Mouse (Mus musculus) CH12.LX (cell line): ENCODE data around the gene Gjd3. TPM values are rescaled to one million over a fixed set of nuclear protein-coding genes. Genes with fewer than 3 reads are reported as not detected.
A peak's percentile ranks its signal among the peaks of the same experiment; 100 is the strongest.

Experiments used
- DNase-seq: peaks from one replicate; pipeline ENCODE4 v3.0.0-alpha.2; 2013; ENCODE audit errors: extremely low read depth
- H3K27ac ChIP-seq: 2 replicates; pipeline ENCODE4 v1.5.1; 2012; ENCODE audit warnings: low read depth, mild to moderate bottlenecking, control low read depth, moderate library complexity; ENCODE audit not compliant: insufficient read depth
- H3K27me3 ChIP-seq: replicated peaks from 2 replicates; pipeline ENCODE3; 2012; ENCODE audit warnings: inconsistent platforms
- H3K36me3 ChIP-seq, 2 experiments: replicated peaks in 1 of 2; 2 replicates each; pipeline versions ENCODE3 to v1.6.1; 2012; ENCODE audit warnings: inconsistent platforms in 1 of 2, low read length in 1 of 2, mild to moderate bottlenecking in 1 of 2, mixed read lengths in 1 of 2, moderate library complexity in 1 of 2; ENCODE audit not compliant: control insufficient read depth in 1 of 2, insufficient read depth in 1 of 2
- H3K4me1 ChIP-seq, 2 experiments: 2 replicates each; pipeline ENCODE4 v1.6.1; 2012; ENCODE audit warnings: inconsistent platforms in 1 of 2, moderate library complexity in 1 of 2; ENCODE audit not compliant: insufficient read depth in 2 of 2, control insufficient read depth in 1 of 2
- H3K4me2 ChIP-seq: 2 replicates; pipeline ENCODE4 v1.6.1; 2012; ENCODE audit warnings: low read depth, mild to moderate bottlenecking, control low read depth; ENCODE audit not compliant: poor library complexity, insufficient read depth, severe bottlenecking
- H3K4me3 ChIP-seq, 3 experiments: fragments of 150-350 bp in 1 of 3; sonication (generic) in 1 of 3; replicated peaks in 1 of 3; 2 replicates each; pipeline versions ENCODE3 to v1.5.1; 2011 to 2012; ENCODE audit warnings: low read depth in 2 of 3, low read length in 2 of 3, mild to moderate bottlenecking in 2 of 3, moderate library complexity in 2 of 3, control low read depth in 1 of 3, improper control_type of control experiment in 1 of 3, inconsistent platforms in 1 of 3, mixed read lengths in 1 of 3; ENCODE audit not compliant: poor library complexity in 1 of 3
- H3K79me2 ChIP-seq: replicated peaks from 2 replicates; pipeline ENCODE4 v1.6.1; 2012; ENCODE audit warnings: mild to moderate bottlenecking, moderate library complexity; ENCODE audit not compliant: control insufficient read depth, poor library complexity, insufficient read depth, severe bottlenecking; ENCODE audit errors: extremely low read depth
- H3K9ac ChIP-seq: 2 replicates; pipeline ENCODE4 v1.6.1; 2012; ENCODE audit warnings: low read depth, mild to moderate bottlenecking, control low read depth, moderate library complexity; ENCODE audit not compliant: insufficient read depth
- H3K9me3 ChIP-seq: replicated peaks from 2 replicates; pipeline ENCODE3; 2012; ENCODE audit warnings: low read length, inconsistent platforms, mixed read lengths
- CHD1 ChIP-seq: IDR thresholded peaks from 2 replicates; pipeline ENCODE4 v1.6.1; 2012; ENCODE audit warnings: low read depth, low read length, improper control_type of control experiment, inconsistent platforms
- CHD2 ChIP-seq: IDR thresholded peaks from 2 replicates; pipeline ENCODE4 v1.6.1; 2011; ENCODE audit warnings: low read length, improper control_type of control experiment
- CTCF ChIP-seq, 2 experiments: IDR thresholded peaks in 1 of 2; conservative IDR thresholded peaks in 1 of 2; 2 replicates each; pipeline ENCODE4 v1.5.1; 2011 to 2012; ENCODE audit warnings: low read depth in 2 of 2, low read length in 2 of 2, improper control_type of control experiment in 1 of 2, inconsistent platforms in 1 of 2, mild to moderate bottlenecking in 1 of 2, moderate library complexity in 1 of 2
- E2F4 ChIP-seq: IDR thresholded peaks from 2 replicates; pipeline ENCODE4 v1.6.1; 2011; ENCODE audit warnings: low read depth, low read length, improper control_type of control experiment; ENCODE audit not compliant: insufficient replicate concordance
- EP300 ChIP-seq: IDR thresholded peaks from 2 replicates; pipeline ENCODE4 v1.6.1; 2011; ENCODE audit warnings: low read length, improper control_type of control experiment
- GABPA ChIP-seq: IDR thresholded peaks from 2 replicates; pipeline ENCODE4 v1.6.1; 2012; ENCODE audit warnings: low read depth, low read length, improper control_type of control experiment, inconsistent platforms; ENCODE audit not compliant: insufficient replicate concordance
- HCFC1 ChIP-seq: IDR thresholded peaks from 2 replicates; pipeline ENCODE4 v1.6.1; 2012; ENCODE audit warnings: low read depth, mild to moderate bottlenecking, inconsistent platforms, low read length, improper control_type of control experiment
- JUN ChIP-seq: IDR thresholded peaks from 2 replicates; pipeline ENCODE4 v1.6.1; 2011; ENCODE audit warnings: low read depth, mild to moderate bottlenecking, low read length, improper control_type of control experiment, moderate library complexity; ENCODE audit not compliant: insufficient read depth
- JUND ChIP-seq: conservative IDR thresholded peaks from 2 replicates; pipeline ENCODE4 v1.6.1; 2011; ENCODE audit warnings: low read depth, low read length, improper control_type of control experiment
- MAFK ChIP-seq: IDR thresholded peaks from 2 replicates; pipeline ENCODE4 v1.6.1; 2011; ENCODE audit warnings: low read length, improper control_type of control experiment; ENCODE audit not compliant: insufficient replicate concordance
- MAX ChIP-seq: IDR thresholded peaks from 2 replicates; pipeline ENCODE4 v1.6.1; 2011; ENCODE audit warnings: low read length, improper control_type of control experiment
- MXI1 ChIP-seq: IDR thresholded peaks from 2 replicates; pipeline ENCODE4 v1.6.1; 2011; ENCODE audit warnings: mild to moderate bottlenecking, low read depth, low read length, improper control_type of control experiment
- MYC ChIP-seq: IDR thresholded peaks from 2 replicates; pipeline ENCODE4 v1.6.1; 2011; ENCODE audit warnings: low read depth, mild to moderate bottlenecking, improper control_type of control experiment, low read length
- PAX5 ChIP-seq: IDR thresholded peaks from 2 replicates; pipeline ENCODE4 v1.6.1; 2012; ENCODE audit warnings: low read length, inconsistent platforms, mixed read lengths
- POLR2A ChIP-seq: IDR thresholded peaks from 2 replicates; pipeline ENCODE4 v1.6.1; 2011; ENCODE audit warnings: low read depth, mild to moderate bottlenecking, improper control_type of control experiment, low read length
- POLR2AphosphoS2 ChIP-seq: IDR thresholded peaks from 2 replicates; pipeline ENCODE4 v1.6.1; 2011; ENCODE audit warnings: low read depth, low read length, improper control_type of control experiment
- RAD21 ChIP-seq: IDR thresholded peaks from 2 replicates; pipeline ENCODE4 v1.6.1; 2011; ENCODE audit warnings: low read depth, mild to moderate bottlenecking, low read length, improper control_type of control experiment, moderate library complexity
- SIN3A ChIP-seq: IDR thresholded peaks from 2 replicates; pipeline ENCODE4 v1.6.1; 2012; ENCODE audit warnings: low read length, improper control_type of control experiment, inconsistent platforms
- TCF12 ChIP-seq: IDR thresholded peaks from 2 replicates; pipeline ENCODE4 v1.6.1; 2014; ENCODE audit warnings: low read depth, mild to moderate bottlenecking, inconsistent platforms, low read length, improper control_type of control experiment
- UBTF ChIP-seq: IDR thresholded peaks from 2 replicates; pipeline ENCODE4 v1.6.1; 2012; ENCODE audit warnings: low read depth, mild to moderate bottlenecking, inconsistent platforms, low read length, improper control_type of control experiment, moderate library complexity
- ZC3H11A ChIP-seq: IDR thresholded peaks from 2 replicates; pipeline ENCODE4 v1.6.1; 2012; ENCODE audit warnings: low read depth, mild to moderate bottlenecking, inconsistent platforms, low read length, improper control_type of control experiment
- ZKSCAN1 ChIP-seq: IDR thresholded peaks from 2 replicates; pipeline ENCODE4 v1.6.1; 2012; ENCODE audit warnings: low read depth, inconsistent platforms, low read length, improper control_type of control experiment, borderline replicate concordance
- ZNF384 ChIP-seq: IDR thresholded peaks from 2 replicates; pipeline ENCODE4 v1.6.1; 2012; ENCODE audit warnings: low read depth, low read length, improper control_type of control experiment, inconsistent platforms
- dilution Hi-C: fragments of 300-500 bp; cut with MboI; formaldehyde crosslinking; loops from 2 replicates; pipeline ENCODE4 v1.14.3; 2020; ENCODE audit warnings: low sequenced_read_pairs; ENCODE audit not compliant: extremely low pct_unique_long_range_greater_than_20kb, extremely low pct_ligation_motif_present
- in situ Hi-C: fragments of 300-500 bp; cut with MboI; formaldehyde crosslinking; loops from 3 replicates; pipeline ENCODE4 v1.14.3; 2019; ENCODE audit warnings: low sequenced_read_pairs, low pct_ligation_motif_present, low pct_unique_long_range_greater_than_20kb, mixed read lengths
- polyA plus RNA-seq: library from polyadenylated mRNA; unstranded; fragments of >175 nt; gene quantifications from 2 replicates; pipeline ENCODE4 v1.2.1, GENCODE M21; 2012; ENCODE audit warnings: low read depth; ENCODE audit not compliant: insufficient read length
- total RNA-seq, 2 experiments: library from RNA; depleted of rRNA; stranded (reverse); fragments of 300-350 nt in 1 of 2; fragments of >200 nt in 1 of 2; gene quantifications; 2 replicates each; pipeline ENCODE4 v1.2.3; 2012 to 2014

Gene Gjd3
- total and polyA plus RNA-seq, 3 experiments: 0.47 TPM; not detected in 2

GRCm38 (mm10) chr11:98947969-98948569 is 34.7 kb downstream of the Gjd3 start:
- no peak overlapping the region for H3K27ac ChIP-seq
- no peaks in the 10 kb centered on the region for H3K27me3 ChIP-seq
- H3K4me2 ChIP-seq: no peak overlapping the region
- H3K4me1 ChIP-seq: peaks cover 38 to 88% of the 10 kb centered on the region in 2 experiments
- dilution Hi-C loops: no loop called here
- peaks cover 6% of the 10 kb centered on the region; the same call in 1 of the 2 replicates for H3K79me2 ChIP-seq
- in situ Hi-C loops: no loop called here
- peaks cover 5 to 33% of the 10 kb centered on the region in 2 experiments for H3K36me3 ChIP-seq
- TF ChIP-seq GABPA (no peak), E2F4 (no peak), JUN (no peak), MAFK (no peak), ZNF384 (no peak), SIN3A (no peak), CTCF (conservative IDR thresholded peaks at IDR 0.05 in 1 of 2, IDR thresholded peaks at IDR 0.05 in 1 of 2; ENCODE audit: low read depth in 2 of 2, low read length in 2 of 2) (no peak), CHD2 (no peak)
- H3K9me3 ChIP-seq: no peaks in the 10 kb centered on the region
- H3K9ac ChIP-seq: no peak overlapping the region
- DNase-seq: no peak
- H3K4me3 ChIP-seq: no peak overlapping the region

- dilution Hi-C loops (no loop called here), in situ Hi-C loops (no loop called here)
- H3K9ac ChIP-seq: no peak overlapping the region
- H3K9me3 ChIP-seq: no peaks in the 10 kb centered on the region
- H3K4me1 ChIP-seq: peaks cover 45 to 93% of the 10 kb centered on the region in 2 experiments
- no peak for DNase-seq
- H3K4me2 ChIP-seq: no peak overlapping the region
- no peaks in the 10 kb centered on the region for H3K27me3 ChIP-seq
- H3K27ac ChIP-seq: no peak overlapping the region
- peaks cover 2 to 15% of the 10 kb centered on the region in 2 experiments for H3K36me3 ChIP-seq
- peaks cover 8% of the 10 kb centered on the region; the same call in 1 of the 2 replicates for H3K79me2 ChIP-seq
- no peak overlapping the region for H3K4me3 ChIP-seq
- TF ChIP-seq CHD1 (0 out of 2 replicates have a peak, but pooled peaks have one; percentile 7), POLR2AphosphoS2 (no peak)
Measured at GRCm38 (mm10) chr11:98945605-98945977, 37.2 kb downstream of the Gjd3 start.

- peak overlapping the region; percentile 95; the same call in 1 of the 2 replicates for H3K27ac ChIP-seq
- no peaks in the 10 kb centered on the region for H3K27me3 ChIP-seq
- no peak for TF ChIP-seq MYC
- TF ChIP-seq CHD2: peak; percentile 37; the same call in 1 of the 2 replicates
- no peak for TF ChIP-seq JUND
- peak; percentile 72 for TF ChIP-seq ZNF384
- TF ChIP-seq EP300: no peak
- TF ChIP-seq CHD1: no peak
- no peak for TF ChIP-seq MAX
- no peak for TF ChIP-seq HCFC1
- TF ChIP-seq RAD21: no peak
- TF ChIP-seq MXI1: no peak
- TF ChIP-seq E2F4: no peak
- TF ChIP-seq GABPA: no peak
- TF ChIP-seq ZKSCAN1: no peak
- TF ChIP-seq POLR2A: no peak
- TF ChIP-seq ZC3H11A: no peak
- no peak for TF ChIP-seq TCF12
- TF ChIP-seq PAX5: no peak
- no peak for TF ChIP-seq UBTF
- TF ChIP-seq CTCF (conservative IDR thresholded peaks at IDR 0.05 in 1 of 2, IDR thresholded peaks at IDR 0.05 in 1 of 2; ENCODE audit: low read depth in 2 of 2, low read length in 2 of 2): no peak
Measured at GRCm38 (mm10) chr11:98944897-98945604, 37.8 kb downstream of the Gjd3 start.

More at GRCm38 (mm10) chr11:98944897-98945604, 37.8 kb downstream of the Gjd3 start:
- peaks cover 8% of the 10 kb centered on the region; the same call in 1 of the 2 replicates for H3K79me2 ChIP-seq
- H3K4me2 ChIP-seq: peak overlapping the region; percentile 80; the same call in 1 of the 2 replicates
- peaks cover 0 to 10% of the 10 kb centered on the region in 2 experiments for H3K36me3 ChIP-seq
- H3K4me3 ChIP-seq: peak overlapping the region in 1 of 3 experiments; percentile 40
- dilution Hi-C loops (no loop called here), in situ Hi-C loops (no loop called here)
- H3K9me3 ChIP-seq: no peaks in the 10 kb centered on the region
- no peak for DNase-seq
- H3K9ac ChIP-seq: peak overlapping the region; percentile 42; the same call in 1 of the 2 replicates
- peaks cover 51 to 93% of the 10 kb centered on the region in 2 experiments for H3K4me1 ChIP-seq
